Mouse (Mus musculus) ovary, postnatal 36 days (tissue): ENCODE data around the gene Cfap52.

Source experiments
- DNase-seq: peaks from one replicate; pipeline ENCODE4 v3.0.0; 2022; ENCODE audit warnings: low spot score, mixed read lengths

Cfap52 gene

DNA sequence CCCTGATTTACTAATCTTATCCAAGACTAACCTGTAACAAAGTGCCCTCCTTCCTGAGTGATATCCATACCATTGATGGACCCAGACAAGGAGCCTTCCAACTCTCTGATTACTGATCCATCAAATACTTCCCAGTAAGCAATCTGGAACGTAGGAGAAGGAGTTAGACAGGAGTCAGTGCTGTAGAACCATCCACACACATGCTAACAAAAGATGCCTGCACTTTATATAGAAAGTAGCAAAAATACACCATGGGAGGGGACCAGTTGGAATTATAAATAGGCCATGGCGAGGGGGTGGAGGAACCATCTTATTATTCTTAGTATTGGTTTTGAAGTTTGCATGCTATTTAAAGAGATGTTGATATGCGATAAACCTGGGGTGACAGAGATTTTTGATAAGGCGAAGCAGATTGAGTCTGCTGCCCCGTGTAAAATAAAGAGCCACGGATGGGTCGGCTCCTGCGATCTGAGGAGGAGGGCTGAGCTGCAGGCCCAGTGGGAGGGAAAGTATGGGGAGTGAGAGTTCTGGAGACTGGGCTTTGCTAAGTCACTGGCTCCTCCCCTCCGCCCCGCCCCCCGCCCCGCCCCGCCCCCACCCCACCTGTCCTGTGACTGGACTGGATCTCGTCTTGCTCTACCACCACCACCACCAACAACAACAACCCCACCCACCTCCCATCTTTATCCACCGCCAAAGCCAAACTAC is 38.9 kb downstream of the Cfap52 start:
- DNase-seq: no peak

DNA sequence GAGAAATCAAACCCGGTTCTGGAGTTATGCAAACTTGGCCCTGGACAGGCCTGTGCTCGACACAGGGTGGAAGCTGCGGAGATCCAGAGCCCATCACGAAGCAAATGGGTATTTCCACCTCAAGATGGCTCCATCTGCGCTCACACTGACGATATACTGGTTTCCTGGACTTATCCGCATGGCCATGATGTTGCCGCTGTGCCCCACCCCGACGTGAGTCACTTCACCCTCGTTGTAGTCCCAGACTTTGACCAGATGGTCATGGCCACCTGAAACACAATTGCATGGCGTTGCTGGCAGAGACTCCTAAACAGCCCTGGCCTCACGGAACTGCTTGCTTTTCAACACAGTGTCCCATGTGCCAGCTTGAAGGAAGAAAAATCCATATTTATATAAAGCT is 40.5 kb downstream of the Cfap52 start:
- DNase-seq: no peak

DNA sequence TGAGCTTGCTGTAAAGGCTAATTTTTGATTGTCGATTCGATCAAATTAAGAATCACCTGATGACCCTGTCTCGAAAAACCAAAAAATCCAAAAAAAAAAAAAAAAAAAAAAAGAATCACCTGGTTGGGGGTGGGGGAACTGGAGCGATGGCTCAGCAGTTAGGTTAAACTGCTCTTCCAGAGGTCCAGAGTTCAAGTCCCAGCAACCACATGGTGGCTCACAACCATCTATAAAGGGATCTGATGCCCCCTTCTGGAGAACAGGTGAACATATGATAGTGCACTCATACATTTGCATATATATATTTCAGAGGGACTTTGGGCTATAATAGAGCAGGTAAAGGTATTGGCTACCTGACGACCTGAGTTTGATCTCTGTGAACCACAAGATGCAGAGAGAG is 41.7 kb downstream of the Cfap52 start:
- DNase-seq: no peak

DNA sequence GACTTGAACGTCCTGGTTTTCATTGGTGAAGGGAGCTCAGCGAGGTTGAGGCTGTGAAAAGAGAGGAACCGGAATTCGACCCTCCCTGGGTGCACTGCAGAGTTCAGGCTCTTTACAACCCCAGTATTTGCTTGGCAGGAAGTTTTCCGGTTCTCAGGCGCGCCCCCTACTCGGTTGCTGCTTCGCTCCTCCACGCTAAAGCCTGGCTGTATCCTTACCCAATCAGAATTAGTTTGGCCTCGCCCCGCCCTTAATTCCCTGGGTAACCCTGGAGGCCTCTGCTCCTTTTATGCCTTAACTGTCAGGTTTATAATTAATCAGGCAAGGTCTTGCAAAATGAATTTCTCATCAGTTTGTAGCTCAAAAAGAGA is 42.7 kb downstream of the Cfap52 start:
- peak; percentile 78 for DNase-seq

DNA sequence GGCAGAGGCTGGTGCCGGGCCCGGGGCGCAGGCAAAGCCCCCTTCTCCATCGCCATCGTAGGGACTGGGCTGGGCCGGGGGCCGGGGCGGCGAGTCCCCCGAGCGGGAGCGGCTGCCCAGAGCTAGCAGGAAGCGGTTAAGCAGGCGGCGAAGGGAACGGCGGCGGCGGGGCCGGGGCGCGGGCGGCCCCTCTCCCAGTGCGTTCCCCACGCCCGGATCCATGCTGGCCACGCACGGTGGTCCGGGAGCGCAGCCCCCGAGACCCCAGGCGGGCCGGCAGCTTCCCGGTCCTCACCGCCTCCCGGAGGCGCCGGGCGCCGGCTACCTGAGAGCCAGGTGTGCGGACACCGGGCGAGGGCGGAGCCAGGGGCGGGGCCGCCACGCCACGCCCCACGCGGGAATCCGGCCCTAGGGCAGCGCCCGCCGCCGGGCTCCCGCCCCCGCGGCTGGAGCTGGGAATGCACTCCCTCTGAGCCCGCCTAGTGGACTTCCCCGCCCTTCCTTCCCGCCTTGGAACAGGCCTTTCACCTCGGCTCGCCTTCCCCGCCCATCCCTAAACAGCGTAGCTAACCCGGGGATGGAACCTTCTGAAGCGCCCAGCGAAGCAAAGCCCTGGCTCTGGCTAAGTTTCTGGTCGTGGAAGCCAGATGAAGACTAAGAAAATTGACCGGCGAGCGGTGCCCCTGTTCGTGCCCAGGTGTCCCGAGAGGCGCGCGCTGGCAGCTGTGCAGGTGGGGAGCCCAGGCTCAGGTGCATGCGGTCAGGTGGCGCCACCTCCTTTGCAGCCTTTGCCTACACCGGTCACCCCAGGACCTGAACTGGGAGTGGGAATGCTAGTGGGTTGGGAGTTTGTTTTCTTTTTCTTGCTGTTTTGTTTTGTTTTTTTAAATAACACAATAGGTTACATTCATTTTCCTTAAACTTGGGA is 43.4 kb downstream of the Cfap52 start, which contains the start of gene Usp43:
Usp43 (minus strand) TSS at position 327 of the 928 bp plus-strand sequence.
- DNase-seq: peak; percentile 72

DNA sequence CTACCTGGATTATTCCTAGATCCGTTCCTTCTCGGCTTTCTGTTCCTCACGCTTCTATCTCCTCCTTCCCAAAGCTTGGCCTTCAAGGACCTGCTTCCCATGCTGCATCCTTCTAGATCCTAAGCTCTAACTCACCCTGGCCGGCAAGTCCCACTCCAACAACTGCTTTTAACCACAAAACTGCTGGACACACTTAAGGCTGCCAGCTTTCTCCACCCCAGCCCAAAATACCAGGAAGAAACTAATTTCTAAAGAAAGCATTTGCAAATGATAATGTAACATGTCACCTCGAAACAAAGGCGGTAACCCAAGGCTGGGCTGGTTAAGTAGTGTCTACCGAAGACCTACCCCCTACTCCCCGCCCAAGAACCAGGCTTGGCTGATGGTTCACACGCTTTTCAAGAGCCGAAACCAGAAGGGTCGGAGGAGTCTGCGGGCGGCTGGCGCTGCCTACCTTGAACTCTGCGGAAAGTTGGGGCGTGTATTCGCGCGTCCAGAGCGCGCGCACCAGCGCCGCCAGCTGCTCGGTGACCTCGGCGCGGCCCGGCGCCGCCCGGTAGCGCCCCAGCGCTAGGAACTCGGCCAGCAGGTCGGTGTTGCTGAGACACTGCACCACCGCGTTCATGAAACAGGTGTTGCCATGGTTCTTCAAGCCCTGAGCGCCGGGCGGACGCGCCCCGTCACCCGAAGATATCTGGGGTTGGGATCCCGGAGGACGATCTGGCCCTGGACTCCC is 44.2 kb downstream of the Cfap52 start:
- peak; percentile 67 for DNase-seq

DNA sequence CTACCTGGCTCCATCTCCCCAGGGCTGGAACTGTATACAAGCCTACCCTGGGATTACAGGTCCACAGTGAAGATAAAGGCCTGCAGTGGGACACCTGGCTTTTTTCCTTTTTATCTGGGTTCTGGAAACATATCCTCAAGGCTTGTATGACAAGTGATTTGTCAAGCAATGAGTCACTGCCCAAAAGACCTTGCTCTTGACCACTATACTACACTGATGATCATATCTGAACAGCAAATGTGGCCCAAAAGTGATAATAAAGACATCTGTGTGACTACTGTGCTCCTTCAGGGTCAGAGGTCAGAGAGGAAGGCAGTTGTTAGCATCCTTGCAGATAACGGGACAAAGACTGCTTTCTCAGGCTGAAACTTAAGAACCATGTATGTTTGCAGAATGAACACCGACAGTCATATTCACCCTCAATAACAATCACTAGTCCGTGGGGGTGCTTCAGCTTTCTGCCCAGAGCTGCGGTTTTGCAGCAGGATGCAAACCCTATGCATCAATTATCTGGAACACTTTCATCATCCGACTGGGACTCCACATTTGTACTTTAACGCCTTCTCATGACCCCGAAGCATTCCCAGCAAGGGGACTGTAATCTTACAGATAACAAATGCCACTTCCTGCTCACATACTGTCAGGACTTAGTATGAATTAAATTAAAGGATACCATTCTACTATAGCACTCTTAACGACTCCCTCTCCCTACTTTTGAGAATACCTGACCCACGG is 45.1 kb downstream of the Cfap52 start:
- no peak for DNase-seq

DNA sequence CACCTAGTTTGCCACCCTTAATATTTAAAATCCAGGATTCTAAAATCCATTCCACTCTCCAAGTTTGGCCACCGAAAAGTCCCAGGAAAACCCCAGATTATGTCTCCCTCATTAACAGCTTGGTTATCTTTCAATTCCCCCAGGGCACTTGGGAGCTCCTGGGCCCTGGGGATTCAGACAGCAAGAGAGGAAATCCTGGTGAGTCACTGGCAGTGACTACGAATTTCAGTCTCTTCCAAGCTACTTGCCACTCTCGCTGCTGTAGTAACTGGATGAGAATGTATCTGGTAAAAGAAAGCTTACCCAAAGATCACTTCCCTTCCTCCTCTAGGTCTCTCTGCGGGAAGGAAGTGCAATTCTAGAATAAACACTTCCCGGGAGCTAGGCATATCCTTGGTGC is 45.9 kb downstream of the Cfap52 start:
- DNase-seq: no peak

DNA sequence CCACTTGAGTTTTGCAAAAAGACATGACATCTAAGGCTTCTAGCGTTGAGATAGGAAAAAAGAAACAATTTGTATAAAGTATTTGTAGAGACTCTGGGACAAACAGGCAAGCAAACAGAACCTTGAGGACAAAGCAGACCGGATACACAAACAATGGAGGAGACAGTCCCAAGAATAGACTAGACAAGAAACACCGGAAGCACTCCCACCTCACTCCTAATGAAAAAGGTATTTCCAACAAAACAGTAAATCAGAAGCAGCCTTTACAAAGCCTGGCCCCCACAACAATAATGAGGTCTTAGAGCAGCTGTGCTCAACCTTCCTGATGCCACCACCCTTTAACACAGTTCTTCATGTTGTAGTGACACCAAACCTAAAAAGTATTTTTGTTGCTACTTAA is 48.3 kb downstream of the Cfap52 start:
- no peak for DNase-seq

DNA sequence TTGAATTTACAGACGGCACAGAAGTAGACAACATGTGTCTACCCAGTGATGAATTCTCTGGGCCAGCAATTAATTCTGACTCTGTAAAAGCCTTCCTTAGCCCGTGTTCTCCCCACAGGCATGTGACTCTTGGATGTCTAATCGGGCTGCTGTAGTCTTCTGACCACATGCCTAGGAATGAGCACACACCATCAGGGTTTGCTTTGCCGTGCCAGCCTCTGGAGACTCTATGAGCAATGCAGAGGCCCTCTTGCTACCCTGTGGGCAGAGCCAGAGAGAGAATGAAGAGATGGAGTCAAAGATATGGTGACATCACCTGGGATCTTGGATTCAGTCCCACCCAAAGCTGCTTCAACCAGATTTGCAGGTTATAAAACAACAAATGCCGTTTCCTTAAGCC is 54.4 kb downstream of the Cfap52 start:
- no peak for DNase-seq

DNA sequence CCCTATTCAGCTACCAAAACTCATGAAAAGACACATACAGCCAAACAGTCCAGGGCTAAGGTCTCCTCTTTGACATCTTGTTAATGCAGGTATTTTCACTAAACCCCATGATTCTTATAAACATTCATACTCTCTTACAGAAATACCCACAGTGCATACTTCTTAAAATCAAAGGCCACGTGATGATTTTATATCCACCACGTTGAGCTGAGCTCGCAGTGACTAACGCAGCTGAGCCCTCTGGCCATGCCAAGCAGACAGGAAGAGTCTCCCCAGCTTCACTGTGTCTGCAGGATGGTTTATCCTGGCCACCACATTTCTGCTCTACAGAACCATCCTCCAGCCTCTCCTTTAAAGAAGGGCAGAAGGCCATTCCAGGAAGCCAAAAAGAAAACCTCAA is 61.7 kb downstream of the Cfap52 start:
- no peak for DNase-seq

DNA sequence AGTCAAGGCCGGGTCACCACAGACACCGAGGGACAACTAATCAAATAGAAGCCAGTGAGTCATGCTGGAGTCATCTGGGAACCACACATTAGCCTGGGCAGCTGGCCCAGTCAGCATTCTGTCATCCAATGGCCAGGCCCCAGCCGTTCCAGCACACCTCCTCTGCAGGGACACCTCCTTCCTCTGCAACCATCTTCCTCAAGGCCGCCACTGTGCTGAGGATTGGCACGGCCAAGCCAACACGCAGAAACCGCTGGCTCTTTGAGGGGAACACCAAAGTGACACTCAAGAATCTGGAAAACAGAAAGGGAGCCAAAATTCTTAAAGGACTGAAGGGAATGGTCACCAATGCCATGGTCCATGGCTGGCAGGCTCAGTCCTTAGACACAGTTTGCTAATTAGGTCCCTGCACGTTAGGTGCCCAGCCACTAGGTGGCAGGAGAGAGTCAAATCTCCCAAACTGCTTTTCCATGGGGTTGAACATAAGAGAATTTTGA is 68.3 kb downstream of the Cfap52 start:
- DNase-seq: peak; percentile 63

DNA sequence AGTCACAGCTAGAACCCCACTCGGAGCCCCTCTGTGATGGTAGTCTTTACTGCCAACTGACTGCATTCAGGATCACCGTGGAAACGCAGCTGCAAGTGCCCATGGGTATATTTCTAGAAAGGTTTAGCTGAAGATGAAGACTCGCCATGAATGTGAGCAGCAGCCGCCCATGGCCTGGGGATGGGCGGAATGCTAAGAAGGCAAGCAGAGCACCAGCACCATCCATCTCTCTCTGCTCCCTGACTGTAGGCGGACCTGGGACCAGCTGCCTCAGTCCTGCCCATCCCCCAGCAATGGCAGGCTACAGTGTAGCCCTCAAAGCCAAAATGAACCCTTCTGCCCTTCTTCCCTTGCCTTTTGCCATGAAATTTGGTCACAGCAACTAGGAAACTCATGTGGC is 69.8 kb downstream of the Cfap52 start:
- no peak for DNase-seq

DNA sequence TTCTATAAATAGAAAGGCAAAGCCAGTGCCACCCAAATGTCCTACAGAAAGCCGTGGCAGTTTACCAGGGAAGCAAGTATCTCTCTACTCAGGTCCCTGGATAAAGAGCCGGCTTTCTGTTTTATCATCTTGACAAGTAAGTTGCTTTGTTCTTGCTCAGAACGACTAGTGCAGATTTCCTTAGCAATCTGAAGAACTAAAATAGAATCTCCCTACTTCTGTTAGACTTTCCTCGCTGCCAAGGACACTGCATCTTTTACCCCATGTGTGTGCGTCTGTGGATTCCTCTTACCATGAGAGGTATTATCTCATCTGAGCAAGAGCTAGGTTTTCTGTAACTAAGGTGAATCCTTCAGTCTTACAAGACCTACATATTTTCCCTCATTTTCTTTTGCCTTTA is 76.9 kb downstream of the Cfap52 start:
- no peak for DNase-seq

DNA sequence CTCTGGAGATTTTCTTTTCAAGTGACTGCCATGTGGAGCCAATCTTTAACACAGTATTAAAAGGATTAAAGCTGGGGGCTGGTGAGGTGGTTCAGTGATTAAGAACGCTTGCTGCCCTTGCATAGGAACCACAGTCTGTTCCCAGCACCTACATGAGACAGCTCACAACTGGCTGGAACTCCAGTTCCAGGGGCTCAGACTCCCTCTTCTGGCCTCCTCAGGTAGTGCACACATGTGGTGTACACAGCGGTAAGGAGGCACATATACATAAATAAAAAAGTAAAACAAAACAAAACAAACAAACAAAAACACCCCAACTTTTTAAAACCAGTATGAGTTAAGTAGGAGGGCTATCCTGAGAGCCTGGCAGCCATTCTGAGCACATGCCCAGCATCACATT is 79.5 kb downstream of the Cfap52 start:
- no peak for DNase-seq
